Mouse (Mus musculus) myocyte (in vitro differentiated cells): ENCODE data around the gene Ifne.

Experiments
- E2F4 ChIP-seq: IDR thresholded peaks from one replicate; pipeline ENCODE4 v1.6.1; 2011; ENCODE audit warnings: mild to moderate bottlenecking, control low read depth, moderate library complexity; ENCODE audit not compliant: insufficient read depth
- MYOG ChIP-seq, 3 experiments: IDR thresholded peaks; one replicate each; pipeline ENCODE4 v1.6.1; 2011; ENCODE audit warnings: control low read depth in 2 of 3, low read depth in 2 of 3, mild to moderate bottlenecking in 2 of 3; ENCODE audit not compliant: insufficient read length in 2 of 3, control insufficient read depth in 1 of 3, insufficient read depth in 1 of 3
- POLR2A ChIP-seq: IDR thresholded peaks from one replicate; pipeline ENCODE4 v1.6.1; 2011; ENCODE audit warnings: low read depth, mild to moderate bottlenecking, control low read depth, moderate library complexity; ENCODE audit not compliant: insufficient read length
- POLR2AphosphoS2 ChIP-seq: IDR thresholded peaks from one replicate; pipeline ENCODE4 v1.6.1; 2011; ENCODE audit warnings: low read depth, control low read depth; ENCODE audit not compliant: insufficient read length
- TCF12 ChIP-seq: IDR thresholded peaks from one replicate; pipeline ENCODE4 v1.6.1; 2011; ENCODE audit warnings: mild to moderate bottlenecking, control low read depth; ENCODE audit not compliant: poor library complexity, insufficient read depth, severe bottlenecking
- USF1 ChIP-seq: IDR thresholded peaks from one replicate; pipeline ENCODE4 v1.6.1; 2011; ENCODE audit warnings: low read depth, mild to moderate bottlenecking, control low read depth, moderate library complexity

DNA sequence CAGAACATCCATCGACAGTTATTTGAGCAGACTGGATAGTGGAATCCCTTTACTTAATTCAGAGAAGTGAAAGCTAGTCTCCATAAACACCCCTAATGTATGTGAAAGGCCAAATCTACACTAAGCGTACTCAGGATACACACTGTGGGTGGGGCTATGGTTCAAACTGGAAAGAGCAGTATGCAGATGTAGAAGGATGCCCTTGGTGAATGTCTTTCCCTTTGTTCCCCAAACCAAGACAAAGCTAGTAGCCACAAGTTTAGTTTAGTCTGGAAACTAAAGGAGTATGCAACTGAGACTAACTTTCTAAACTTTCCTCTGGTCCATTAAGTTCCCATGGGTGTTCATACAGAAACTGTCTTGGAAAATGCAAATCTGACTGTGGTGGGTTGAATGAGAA, 45.5 kb upstream of the Ifne start:
- TF ChIP-seq POLR2A (no peak), USF1 (no peak), TCF12 (no peak), POLR2AphosphoS2 (no peak), E2F4 (no peak), MYOG (IDR thresholded peaks at IDR 0.05; ENCODE audit: control insufficient read depth in 1 of 3, insufficient read depth in 1 of 3, insufficient read length in 2 of 3, low read depth in 2 of 3) (no peak)
